Mouse (Mus musculus) stomach, postnatal 0 days (tissue): ENCODE data around the gene Ube2g2.

Source experiments
- CTCF ChIP-seq: IDR thresholded peaks from 2 replicates; pipeline ENCODE4 v1.5.1; 2016; ENCODE audit warnings: antibody characterized with exemption, low read depth, mild to moderate bottlenecking, moderate library complexity
- EP300 ChIP-seq: optimal IDR thresholded peaks from 2 replicates; pipeline ENCODE3; 2016; ENCODE audit warnings: antibody characterized with exemption

- TF ChIP-seq EP300: no peak
- no peak for TF ChIP-seq CTCF
Measured at GRCm38 (mm10) chr10:77608589-77608988, 13.5 kb upstream of the Ube2g2 start.
